Mouse (Mus musculus): ENCODE measurements at regions not wholly inside any gene's neighbourhood (a gene's known extent, or its start where the extent isn't known, plus 50 kb on each side); places are given as distances from the start of the nearest gene placed in this dataset.

- ATAC-seq (ENCODE audit: extremely low read depth, insufficient number of reproducible peaks, low FRiP score, poor library complexity, severe bottlenecking): no peak
These were observed 82.0 kb upstream of the Slc38a2 start for GRCm38 (mm10) chr15:96781560-96781959.

- no peak for ATAC-seq (ENCODE audit: extremely low read depth, insufficient number of reproducible peaks, low FRiP score, poor library complexity, severe bottlenecking)
These were observed 81.1 kb upstream of the Slc38a2 start for GRCm38 (mm10) chr15:96780606-96781005.

GRCm38 (mm10) chr15:96779358-96779757, 79.8 kb upstream of the Slc38a2 start:
- no peak for ATAC-seq (ENCODE audit: extremely low read depth, insufficient number of reproducible peaks, low FRiP score, poor library complexity, severe bottlenecking)

GRCm38 (mm10) chr15:96778321-96778926, 78.9 kb upstream of the Slc38a2 start:
- peak; percentile 63 for ATAC-seq (ENCODE audit: extremely low read depth, insufficient number of reproducible peaks, low FRiP score, poor library complexity, severe bottlenecking)

- ATAC-seq (ENCODE audit: extremely low read depth, insufficient number of reproducible peaks, low FRiP score, poor library complexity, severe bottlenecking): peak; percentile 40; the same call in 1 of the 2 replicates
These were observed 77.0 kb upstream of the Slc38a2 start for GRCm38 (mm10) chr15:96776476-96777075.

GRCm38 (mm10) chr15:96775129-96775528, 75.6 kb upstream of the Slc38a2 start:
- no peak for ATAC-seq (ENCODE audit: extremely low read depth, insufficient number of reproducible peaks, low FRiP score, poor library complexity, severe bottlenecking)

- no peak for ATAC-seq (ENCODE audit: extremely low read depth, insufficient number of reproducible peaks, low FRiP score, poor library complexity, severe bottlenecking)
These were observed 75.1 kb upstream of the Slc38a2 start for GRCm38 (mm10) chr15:96774664-96775063.

- ATAC-seq (ENCODE audit: extremely low read depth, insufficient number of reproducible peaks, low FRiP score, poor library complexity, severe bottlenecking): no peak
These were observed 74.1 kb upstream of the Slc38a2 start for GRCm38 (mm10) chr15:96773656-96774055.

- no peak for ATAC-seq (ENCODE audit: extremely low read depth, insufficient number of reproducible peaks, low FRiP score, poor library complexity, severe bottlenecking)
These were observed 73.2 kb upstream of the Slc38a2 start for GRCm38 (mm10) chr15:96772701-96773100.

GRCm38 (mm10) chr15:96770786-96771185, 71.3 kb upstream of the Slc38a2 start:
- ATAC-seq (ENCODE audit: extremely low read depth, insufficient number of reproducible peaks, low FRiP score, poor library complexity, severe bottlenecking): no peak

- ATAC-seq (ENCODE audit: extremely low read depth, insufficient number of reproducible peaks, low FRiP score, poor library complexity, severe bottlenecking): no peak
These were observed 70.8 kb upstream of the Slc38a2 start for GRCm38 (mm10) chr15:96770299-96770698.

GRCm38 (mm10) chr15:96769751-96770150, 70.2 kb upstream of the Slc38a2 start:
- no peak for ATAC-seq (ENCODE audit: extremely low read depth, insufficient number of reproducible peaks, low FRiP score, poor library complexity, severe bottlenecking)

GRCm38 (mm10) chr15:96768301-96768993, 68.9 kb upstream of the Slc38a2 start:
- peak; percentile 87 for ATAC-seq (ENCODE audit: extremely low read depth, insufficient number of reproducible peaks, low FRiP score, poor library complexity, severe bottlenecking)

GRCm38 (mm10) chr15:96767188-96767587, 67.7 kb upstream of the Slc38a2 start:
- no peak for ATAC-seq (ENCODE audit: extremely low read depth, insufficient number of reproducible peaks, low FRiP score, poor library complexity, severe bottlenecking)

- ATAC-seq (ENCODE audit: extremely low read depth, insufficient number of reproducible peaks, low FRiP score, poor library complexity, severe bottlenecking): no peak
These were observed 66.7 kb upstream of the Slc38a2 start for GRCm38 (mm10) chr15:96766238-96766637.

- ATAC-seq (ENCODE audit: extremely low read depth, insufficient number of reproducible peaks, low FRiP score, poor library complexity, severe bottlenecking): no peak
These were observed 64.1 kb upstream of the Slc38a2 start for GRCm38 (mm10) chr15:96763611-96764010.

- ATAC-seq (ENCODE audit: extremely low read depth, insufficient number of reproducible peaks, low FRiP score, poor library complexity, severe bottlenecking): no peak
These were observed 59.8 kb upstream of the Slc38a2 start for GRCm38 (mm10) chr15:96759078-96759995.

GRCm38 (mm10) chr15:96757446-96758198, 58.1 kb upstream of the Slc38a2 start:
- peak; percentile 89 for ATAC-seq (ENCODE audit: extremely low read depth, insufficient number of reproducible peaks, low FRiP score, poor library complexity, severe bottlenecking)

GRCm38 (mm10) chr15:96756456-96756855, 56.9 kb upstream of the Slc38a2 start:
- no peak for ATAC-seq (ENCODE audit: extremely low read depth, insufficient number of reproducible peaks, low FRiP score, poor library complexity, severe bottlenecking)

Data from neutrophil, adult 5-6 weeks (primary cell).